Mouse (Mus musculus) midbrain, postnatal 0 days (tissue): ENCODE results near the gene Doc2b. TPM values are rescaled to one million over a fixed set of nuclear protein-coding genes. Genes with fewer than 3 reads are reported as not detected.
"Not testable (repeated sequence)": the region's sequence is repeated elsewhere in the genome, so short reads cannot be mapped to it uniquely, and the experiment has no call there.

Experiments
- ATAC-seq: fragments of 200-750 bp; cut with Nextera tagmentation; 2 replicates; pipeline ENCODE4 v1.8.0; 2017; ENCODE audit warnings: moderate number of reproducible peaks, mild to moderate bottlenecking, moderate TSS enrichment, moderate library complexity; ENCODE audit not compliant: low FRiP score
- DNase-seq: peaks from one replicate; pipeline ENCODE4 v3.0.0-alpha.2; 2015; ENCODE audit warnings: low spot score
- H3K27ac ChIP-seq: fragments of 300-500 bp; sonication (generic); 2 replicates; pipeline ENCODE4 v1.5.1; 2014; ENCODE audit warnings: low read depth, mild to moderate bottlenecking, low read length, mixed read lengths
- H3K27me3 ChIP-seq: fragments of 300-500 bp; sonication (generic); 2 replicates; pipeline ENCODE4 v1.6.1; 2014; ENCODE audit warnings: low read length, control low read depth, mixed read lengths; ENCODE audit not compliant: insufficient read depth
- H3K36me3 ChIP-seq: fragments of 300-500 bp; sonication (generic); 2 replicates; pipeline ENCODE4 v1.6.1; 2014; ENCODE audit warnings: low read length, control low read depth, mixed read lengths; ENCODE audit not compliant: insufficient read depth
- H3K4me1 ChIP-seq: fragments of 300-500 bp; sonication (generic); 2 replicates; pipeline ENCODE4 v1.6.1; 2014; ENCODE audit warnings: mild to moderate bottlenecking, control low read depth, antibody characterized with exemption, low read length, mixed read lengths; ENCODE audit not compliant: insufficient read depth
- H3K4me2 ChIP-seq: fragments of 300-500 bp; sonication (generic); 2 replicates; pipeline ENCODE4 v1.6.1; 2014; ENCODE audit warnings: low read depth, mild to moderate bottlenecking, low read length, mixed read lengths; ENCODE audit not compliant: poor library complexity, severe bottlenecking
- H3K4me3 ChIP-seq: fragments of 300-500 bp; sonication (generic); 2 replicates; pipeline ENCODE4 v1.5.1; 2014; ENCODE audit warnings: low read depth, mild to moderate bottlenecking, low read length, moderate library complexity
- H3K9ac ChIP-seq: fragments of 300-500 bp; sonication (generic); replicated peaks from 2 replicates; pipeline ENCODE4 v1.6.1; 2014; ENCODE audit warnings: mild to moderate bottlenecking, low read length, moderate library complexity, mixed read lengths; ENCODE audit not compliant: poor library complexity, severe bottlenecking
- H3K9me3 ChIP-seq: fragments of 300-500 bp; sonication (generic); 2 replicates; pipeline ENCODE4 v1.6.1; 2016; ENCODE audit warnings: low read length, control low read depth
- CTCF ChIP-seq: IDR thresholded peaks from 2 replicates; pipeline ENCODE4 v1.5.1; 2016; ENCODE audit warnings: antibody characterized with exemption, mild to moderate bottlenecking
- WGBS: fragments of 180-500 bp; shearing (Covaris S2); extraction: QIAGEN DNeasy Blood & Tissue Kit; methylation state at CpG from one replicate; pipeline ENCODE4 v1.1.7; 2014; 5-methylcytosine and 5-hydroxymethylcytosine counted together
- polyA plus RNA-seq: library from polyadenylated mRNA; unstranded; fragments of >200 nt; fragmentation: Nextera tagmentation; extraction: Ambion mirVana; gene quantifications from 2 replicates; pipeline ENCODE4 v1.2.1, GENCODE M21; 2015
- total RNA-seq: library from RNA; depleted of rRNA; stranded (reverse); fragments of >200 nt; gene quantifications from 2 replicates; pipeline ENCODE4 v1.2.3, GENCODE M21; 2014

The Doc2b gene
- total and polyA plus RNA-seq, 2 experiments from 2014 or later: 6.9 to 27.7 TPM

DNA sequence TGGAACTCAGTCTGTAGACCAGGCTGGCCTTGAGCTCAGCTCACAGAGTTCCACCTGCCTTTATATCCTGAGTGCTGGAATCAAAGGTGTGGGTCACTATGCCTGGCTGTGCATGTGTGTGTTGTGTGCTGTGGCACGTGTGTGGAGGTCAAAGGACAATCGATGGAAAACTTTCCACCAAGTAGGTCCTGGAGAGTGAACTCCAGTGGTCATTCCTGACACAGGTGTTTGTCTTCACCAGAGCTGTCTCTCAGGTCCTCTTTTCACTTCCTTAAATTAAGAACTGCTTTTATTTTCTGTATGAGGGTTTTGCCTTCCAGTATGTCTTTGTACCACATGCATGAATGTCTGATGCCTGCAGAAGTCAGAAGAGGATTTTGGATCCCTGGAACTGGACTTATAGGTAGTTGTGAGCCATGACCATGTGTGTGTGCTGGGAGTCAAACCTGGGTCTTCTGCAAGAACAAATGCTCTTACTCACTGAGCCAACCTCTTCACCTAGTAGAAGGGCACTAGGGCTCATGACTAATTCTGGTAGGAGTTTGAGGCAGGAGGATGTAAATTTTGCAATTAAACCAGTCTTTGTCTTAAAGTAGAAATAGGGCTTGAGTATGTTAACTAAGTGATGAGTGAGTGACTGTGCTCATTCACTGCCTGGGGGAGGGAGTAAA, 57.9 kb downstream of the Doc2b start:
- Histone ChIP-seq H3K4me2 (no peak overlapping the region), H3K9me3 (no peaks in the 10 kb centered on the region), H3K4me3 (no peak overlapping the region), H3K27me3 (no peaks in the 10 kb centered on the region), H3K36me3 (no peaks in the 10 kb centered on the region), H3K9ac (no peak overlapping the region), H3K27ac (no peak overlapping the region), H3K4me1 (peaks cover 8% of the 10 kb centered on the region; the same call in 1 of the 2 replicates)
- ATAC-seq: no peak
- DNase-seq: no peak
- 78% methylated on average over 2 of the region's 2 CpGs for WGBS
- TF ChIP-seq CTCF: no peak

DNA sequence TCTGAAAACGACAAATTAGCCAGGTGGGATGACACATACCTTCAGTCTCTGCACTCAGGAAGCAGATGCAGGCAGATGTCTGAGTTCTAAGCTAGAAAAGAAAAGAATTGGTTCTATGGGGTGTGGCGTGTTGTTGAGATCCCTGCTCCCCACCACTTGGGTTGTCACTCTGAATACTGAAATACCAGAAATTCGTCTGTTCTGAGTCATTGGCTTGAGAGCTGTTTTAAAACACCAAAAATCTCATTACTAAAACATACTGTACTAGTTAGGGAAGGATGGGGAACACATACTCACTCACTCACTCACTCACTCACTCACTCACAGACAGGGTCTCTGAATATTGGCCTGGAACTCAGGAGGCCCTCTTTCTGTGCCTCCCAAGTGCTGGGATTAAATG, 58.9 kb downstream of the Doc2b start:
- Histone ChIP-seq H3K4me1 (peaks cover 8% of the 10 kb centered on the region; the same call in 1 of the 2 replicates), H3K4me3 (no peak overlapping the region), H3K36me3 (no peaks in the 10 kb centered on the region), H3K4me2 (peak overlapping the region; percentile 25), H3K9ac (no peak overlapping the region), H3K27me3 (no peaks in the 10 kb centered on the region), H3K27ac (no peak overlapping the region), H3K9me3 (no peaks in the 10 kb centered on the region)
- ATAC-seq (no peak), DNase-seq (no peak)
- no peak for TF ChIP-seq CTCF
- WGBS: 55% methylated on average over 3 of the region's 3 CpGs

DNA sequence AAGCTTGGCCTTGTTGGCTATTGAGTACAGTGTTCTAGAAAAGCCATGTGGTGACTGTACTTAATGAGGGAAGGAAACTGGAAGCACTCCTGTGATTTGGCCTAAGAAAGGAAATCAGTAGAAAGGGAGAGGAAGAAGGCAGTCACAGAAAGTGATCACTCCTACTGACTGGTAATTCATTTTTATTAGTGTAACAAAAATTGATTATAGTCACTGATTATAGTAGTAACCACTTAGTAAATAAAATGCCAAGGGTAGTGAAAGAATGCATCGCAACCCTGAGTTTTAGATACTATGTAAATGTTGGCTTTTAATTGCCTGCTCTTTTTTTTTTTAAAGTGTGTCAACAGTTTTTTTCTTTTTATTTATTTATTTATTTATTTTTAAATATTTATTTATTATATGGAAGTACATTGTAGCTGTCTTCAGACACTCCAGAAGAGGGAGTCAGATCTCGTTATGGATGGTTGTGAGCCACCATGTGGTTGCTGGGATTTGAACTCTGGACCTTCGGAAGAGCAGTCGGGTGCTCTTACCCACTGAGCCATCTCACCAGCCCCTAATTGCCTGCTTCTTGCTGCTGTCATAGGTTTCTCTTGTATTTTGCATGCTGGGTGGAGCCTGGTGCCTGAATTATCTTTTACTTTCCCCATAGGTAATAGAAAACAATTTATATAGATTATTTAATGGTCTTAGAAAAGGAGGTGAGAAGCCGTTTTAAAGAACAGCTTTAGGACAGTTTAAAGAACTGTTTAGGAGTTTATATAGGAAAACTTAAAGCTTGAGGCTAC, 60.2 kb downstream of the Doc2b start:
- Histone ChIP-seq H3K27ac (no peak overlapping the region), H3K4me2 (peak overlapping the region; percentile 73), H3K4me3 (peak overlapping the region; percentile 85), H3K9ac (no peak overlapping the region), H3K9me3 (no peaks in the 10 kb centered on the region), H3K4me1 (peaks cover 12% of the 10 kb centered on the region; the same call in 1 of the 2 replicates), H3K36me3 (no peaks in the 10 kb centered on the region), H3K27me3 (no peaks in the 10 kb centered on the region)
- WGBS: 73% methylated on average over 5 of the region's 5 CpGs
- no peak for ATAC-seq
- no peak for DNase-seq
- TF ChIP-seq CTCF: no peak

DNA sequence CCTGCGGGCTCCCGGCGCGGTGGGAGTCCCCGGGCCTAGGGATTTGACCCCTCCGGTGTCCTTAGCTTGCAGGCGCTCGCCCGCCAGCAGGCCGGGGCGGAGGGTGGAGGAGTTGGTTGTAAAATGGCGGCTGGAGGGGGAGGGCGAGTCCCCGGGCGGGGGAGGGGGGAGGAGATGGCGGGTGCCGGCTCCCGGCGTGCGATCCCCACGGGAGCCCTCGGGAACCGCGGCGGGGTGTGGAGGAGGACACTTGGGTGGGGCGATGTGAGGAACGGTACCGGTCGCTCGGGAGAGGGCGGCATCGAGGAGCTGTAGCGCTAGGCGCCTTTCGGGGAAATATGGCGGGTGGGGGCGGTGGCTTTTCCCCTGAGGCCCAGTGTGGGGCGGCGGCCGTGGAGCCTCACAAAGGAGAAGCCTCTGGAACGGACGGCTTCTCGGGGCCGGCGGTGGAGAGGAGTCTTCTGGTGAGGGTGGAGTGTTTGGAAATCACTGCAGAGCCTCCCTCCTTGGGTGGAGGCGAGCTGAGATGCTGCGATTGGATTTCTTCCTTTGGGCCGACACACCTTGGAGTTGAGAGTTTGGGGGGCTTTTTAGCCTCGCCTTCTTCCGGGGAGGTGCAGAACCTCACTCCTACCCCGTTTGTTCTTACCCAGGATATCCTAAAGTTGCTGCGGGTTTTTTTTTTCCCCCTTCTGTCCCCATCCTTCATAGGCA, 62.5 kb downstream of the Doc2b start:
- no peaks in the 10 kb centered on the region for H3K27me3 ChIP-seq
- H3K4me3 ChIP-seq: peak overlapping the region; percentile 85
- under 1% methylated on average over 45 of the region's 52 CpGs for WGBS
- H3K9me3 ChIP-seq: no peaks in the 10 kb centered on the region
- TF ChIP-seq CTCF: peak; percentile 9; the same call in 1 of the 2 replicates
- peak overlapping the region; percentile 100 for H3K27ac ChIP-seq
- no peaks in the 10 kb centered on the region for H3K36me3 ChIP-seq
- DNase-seq: peak; percentile 53
- ATAC-seq: peak; percentile 72
- H3K9ac ChIP-seq: peak overlapping the region; percentile 98
- H3K4me1 ChIP-seq: peaks cover 12% of the 10 kb centered on the region; the same call in 1 of the 2 replicates
- H3K4me2 ChIP-seq: peak overlapping the region; percentile 73

DNA sequence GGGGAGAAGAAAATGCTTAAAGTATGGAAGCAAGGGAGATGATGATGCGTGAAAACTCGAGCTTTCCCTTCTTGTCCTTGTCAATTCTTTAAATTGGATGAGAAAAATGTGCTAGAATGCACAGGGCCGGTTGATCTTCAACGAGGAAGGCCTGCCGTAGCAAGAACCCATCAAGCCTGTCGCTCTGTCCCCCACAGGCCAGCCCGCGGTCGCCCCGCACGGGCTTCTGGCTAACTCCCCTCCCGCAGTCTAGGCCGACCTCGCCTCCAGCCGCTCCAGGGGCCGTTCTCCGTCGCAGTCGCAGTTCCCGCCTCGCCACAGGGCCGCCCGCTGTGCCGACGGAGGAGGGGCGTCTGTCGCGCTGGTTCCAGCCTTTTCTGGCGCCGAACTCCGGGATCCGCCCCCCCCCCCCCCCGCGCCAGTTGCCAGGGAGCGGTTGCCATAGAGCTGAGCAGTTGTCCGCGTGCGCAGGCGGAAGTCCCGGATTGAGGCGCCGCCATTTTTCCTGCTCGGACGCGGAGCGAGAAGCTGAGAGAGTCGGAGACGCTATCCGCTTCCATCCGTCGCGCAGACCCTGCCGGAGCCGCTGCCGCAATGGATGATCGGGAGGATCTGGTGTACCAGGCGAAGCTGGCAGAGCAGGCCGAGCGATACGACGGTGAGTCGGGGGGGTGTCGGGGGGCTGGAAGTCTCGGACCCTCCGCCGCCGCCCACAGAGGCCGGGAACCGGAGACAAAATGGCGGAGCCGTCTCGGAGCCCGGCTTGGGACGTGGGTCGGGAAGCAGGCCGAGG, 63.2 kb downstream of the Doc2b start, which contains the start of gene Ywhae:
Ywhae (plus strand) TSS at position 436 of the 793 bp plus-strand sequence.
- Histone ChIP-seq H3K27ac (peak within 1 kb of the TSS; percentile 100), H3K4me2 (peak within 1 kb of the TSS; percentile 73), H3K27me3 (no peaks in the 10 kb centered on the region), H3K9ac (peak within 1 kb of the TSS; percentile 98), H3K4me3 (peak within 1 kb of the TSS; percentile 85), H3K36me3 (no peaks in the 10 kb centered on the region), H3K4me1 (peaks cover 12% of the 10 kb centered on the region; the same call in 1 of the 2 replicates), H3K9me3 (no peaks in the 10 kb centered on the region)
- DNase-seq (peak; percentile 94), ATAC-seq (peak; percentile 93)
- under 1% methylated on average over 74 of the region's 76 CpGs for WGBS
- no peak for TF ChIP-seq CTCF

DNA sequence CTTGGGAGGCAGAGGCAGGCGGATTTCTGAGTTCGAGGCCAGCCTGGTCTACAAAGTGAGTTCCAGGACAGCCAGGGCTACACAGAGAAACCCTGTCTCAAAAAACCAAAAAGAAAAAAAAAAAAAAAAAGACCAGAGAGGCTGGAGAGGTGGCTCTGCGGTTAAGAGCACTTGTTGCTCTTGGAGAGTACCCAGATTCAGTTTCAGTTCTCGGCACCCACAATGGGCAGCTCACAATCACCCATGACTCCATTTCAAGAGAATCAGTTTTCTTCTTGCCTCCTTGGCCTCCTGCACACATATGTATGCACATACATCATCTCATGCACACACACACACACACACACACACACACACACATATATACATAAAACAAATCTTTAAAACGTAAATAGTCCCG, 68.2 kb downstream of the Doc2b start:
- not testable (repeated sequence) for DNase-seq, ATAC-seq, H3K4me2 ChIP-seq

More for the DNA sequence above, 68.2 kb downstream of the Doc2b start:
- not testable (repeated sequence) for H3K27me3 ChIP-seq, H3K9me3 ChIP-seq, H3K27ac ChIP-seq, H3K4me3 ChIP-seq, H3K36me3 ChIP-seq, H3K4me1 ChIP-seq, H3K9ac ChIP-seq
- WGBS: 93% methylated on average over 6 of the region's 6 CpGs
